Mouse (Mus musculus): ENCODE data around the gene Il7r.

- TF ChIP-seq CHD2 (IDR thresholded peaks at IDR 0.05; ENCODE audit: low read depth, low read length): no peak
- TF ChIP-seq HCFC1 (IDR thresholded peaks at IDR 0.05; ENCODE audit: borderline replicate concordance, insufficient read depth, low read length): no peak
- no peak for TF ChIP-seq ZC3H11A (IDR thresholded peaks at IDR 0.05; ENCODE audit: borderline replicate concordance, low read depth, low read length)
Measured at GRCm38 (mm10) chr15:9473188-9473587, 56.8 kb downstream of the Il7r start.

All from ES-E14 (cell line).